Mouse (Mus musculus): ENCODE data around the gene Rad51b.

The Rad51b gene

DNA sequence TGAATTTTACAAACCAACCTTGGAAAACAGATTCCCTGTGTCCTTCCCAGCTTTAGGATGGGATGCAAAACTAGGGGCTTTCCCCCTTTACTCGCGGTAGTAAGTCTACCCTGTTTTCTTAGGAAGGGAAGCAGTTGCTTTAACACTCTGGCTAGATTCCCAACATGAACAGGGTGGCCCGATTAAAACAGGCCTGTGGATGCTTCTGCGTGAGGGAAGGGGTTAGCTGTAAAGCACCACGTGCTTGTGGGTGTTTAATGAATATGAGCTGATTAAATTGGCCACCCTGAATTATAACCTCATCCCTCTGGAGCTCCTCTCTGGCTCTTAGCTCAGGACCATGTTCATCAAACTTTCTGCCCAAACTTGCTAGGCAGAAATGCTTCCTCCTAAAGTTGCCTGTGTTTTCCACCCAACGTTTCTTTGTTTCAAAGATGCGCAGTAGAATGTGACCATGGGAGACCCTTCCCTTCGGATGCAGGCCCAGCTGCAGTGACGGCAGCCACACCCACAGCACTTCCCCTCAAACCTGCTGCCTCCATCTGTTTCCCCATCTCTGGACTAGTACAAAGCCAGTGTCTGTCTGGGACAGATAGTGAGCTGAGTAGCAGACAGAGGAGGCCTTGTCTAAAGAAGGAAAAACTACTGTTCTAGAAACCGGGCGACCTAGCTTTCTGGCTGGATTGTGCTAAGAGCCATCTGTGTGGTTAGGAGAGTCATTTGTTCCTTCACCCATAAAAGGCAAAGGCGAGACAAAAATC, 435.5 kb downstream of the Rad51b start:
- no peak for DNase-seq (ENCODE audit: low read depth, low spot score)

DNA sequence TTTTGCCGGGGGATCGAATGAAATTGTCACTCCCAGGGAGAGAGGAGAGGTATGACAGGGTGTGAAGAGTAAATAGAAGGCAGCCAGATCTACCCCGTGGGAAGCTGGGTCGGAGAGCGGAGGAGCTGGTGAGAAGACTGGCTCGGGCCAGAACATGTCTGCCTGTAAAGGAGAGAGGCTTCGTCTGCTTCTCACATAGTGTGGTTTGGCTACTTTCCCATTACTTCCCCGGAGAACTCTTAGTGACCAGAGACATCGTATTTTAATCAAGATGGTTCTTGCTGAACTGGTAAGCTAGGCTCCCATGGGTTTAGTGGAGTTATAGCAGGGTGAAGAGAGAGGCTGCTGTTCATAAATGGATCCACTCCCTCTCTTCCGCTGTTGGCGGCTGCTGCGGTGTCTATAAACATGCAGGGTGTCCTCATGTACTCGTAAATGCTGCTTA, 438.3 kb downstream of the Rad51b start:
- DNase-seq (ENCODE audit: low read depth, low spot score), result no peak

DNA sequence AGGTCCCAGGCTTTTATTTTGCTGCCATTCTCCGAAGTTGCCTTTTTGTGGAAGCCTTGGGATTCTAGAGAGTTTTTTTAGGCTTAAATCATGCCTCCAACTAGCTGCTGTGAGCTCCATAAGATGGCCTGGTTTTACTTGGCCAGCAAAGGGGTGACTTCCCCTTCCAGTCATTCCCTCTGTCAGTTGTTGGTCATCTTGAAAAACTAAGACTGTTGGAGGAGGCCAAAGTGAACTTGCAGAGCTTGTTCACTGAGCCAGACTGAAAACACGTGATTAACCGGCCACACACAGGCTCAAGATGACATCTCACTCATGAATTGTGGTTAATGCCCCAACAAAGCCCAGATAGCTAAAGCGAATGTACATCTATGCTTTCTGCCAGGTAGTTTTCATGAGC, 438.8 kb downstream of the Rad51b start:
- DNase-seq (ENCODE audit: low read depth, low spot score), result no peak

DNA sequence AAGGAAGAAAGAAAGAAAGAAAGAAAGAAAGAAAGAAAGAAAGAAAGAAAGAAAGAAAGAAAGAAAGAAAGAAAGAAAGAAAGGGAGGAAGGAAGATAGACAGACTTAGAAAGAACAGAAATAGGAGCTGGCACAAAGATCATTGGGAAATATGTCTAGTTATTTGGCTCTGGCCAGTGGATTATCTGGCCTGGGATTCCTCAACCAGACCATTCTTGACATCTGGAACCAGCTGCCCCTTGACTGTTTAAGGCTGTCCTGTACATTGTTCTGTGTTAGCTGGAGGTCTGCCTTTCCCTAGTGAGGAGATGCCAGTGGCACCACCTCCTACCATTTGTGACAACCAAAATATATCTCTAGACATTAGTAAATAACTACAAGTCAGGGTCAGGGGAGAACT, 441.6 kb downstream of the Rad51b start:
- no peak for DNase-seq (ENCODE audit: low read depth, low spot score)

DNA sequence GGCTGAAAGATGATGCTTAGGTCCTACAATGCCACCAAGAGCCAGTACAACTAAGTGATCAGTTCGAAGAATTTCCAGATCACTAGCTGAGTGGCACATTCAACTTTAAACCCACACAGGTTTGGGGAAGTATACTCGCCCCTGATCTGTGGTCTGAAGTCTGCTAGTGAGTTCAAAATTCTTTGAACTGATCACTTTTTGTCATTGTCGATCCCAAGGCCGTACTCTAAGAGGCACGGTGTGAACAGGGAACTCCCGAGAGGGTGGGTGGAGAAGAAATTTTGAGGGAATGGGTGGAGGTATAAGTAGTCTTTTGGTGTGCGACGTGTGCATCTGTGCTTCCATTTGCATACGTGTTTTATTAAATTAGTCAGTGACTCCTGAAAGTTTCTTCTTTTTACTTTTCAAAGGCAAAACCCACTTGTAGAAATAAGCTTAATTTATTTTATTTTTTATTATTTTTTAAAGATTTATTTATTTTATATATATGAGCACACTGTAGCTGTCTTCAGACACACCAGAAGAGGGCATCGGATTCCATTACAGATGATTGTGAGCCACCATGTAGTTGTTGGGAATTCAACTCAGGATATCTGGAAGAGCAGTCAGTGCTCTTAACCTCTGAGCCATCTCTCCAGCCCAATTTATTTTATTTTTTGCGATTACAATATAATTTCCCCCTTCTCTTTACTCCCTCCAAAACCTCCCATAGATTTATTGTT, 443.0 kb downstream of the Rad51b start:
- DNase-seq (ENCODE audit: low read depth, low spot score), result no peak

DNA sequence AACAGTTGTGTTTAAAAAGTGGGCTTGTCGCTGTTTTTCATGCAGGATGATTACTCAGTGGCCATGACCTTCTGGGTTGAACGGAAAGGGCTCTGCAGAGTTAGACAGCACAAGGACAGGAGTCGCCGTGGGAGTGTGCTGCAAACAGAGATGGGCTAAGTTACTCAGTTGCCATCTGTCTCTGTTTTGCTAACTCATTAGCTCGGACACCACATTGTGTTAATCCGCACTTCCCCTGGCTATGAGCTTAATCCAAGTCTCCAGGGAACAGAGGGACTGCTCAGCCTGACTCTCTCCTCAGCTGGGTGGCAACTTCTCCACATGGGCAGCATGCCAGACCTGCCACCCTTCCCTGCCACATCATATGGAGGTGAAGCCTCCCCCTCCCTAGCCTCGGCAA, 445.1 kb downstream of the Rad51b start:
- no peak for DNase-seq (ENCODE audit: low read depth, low spot score)

DNA sequence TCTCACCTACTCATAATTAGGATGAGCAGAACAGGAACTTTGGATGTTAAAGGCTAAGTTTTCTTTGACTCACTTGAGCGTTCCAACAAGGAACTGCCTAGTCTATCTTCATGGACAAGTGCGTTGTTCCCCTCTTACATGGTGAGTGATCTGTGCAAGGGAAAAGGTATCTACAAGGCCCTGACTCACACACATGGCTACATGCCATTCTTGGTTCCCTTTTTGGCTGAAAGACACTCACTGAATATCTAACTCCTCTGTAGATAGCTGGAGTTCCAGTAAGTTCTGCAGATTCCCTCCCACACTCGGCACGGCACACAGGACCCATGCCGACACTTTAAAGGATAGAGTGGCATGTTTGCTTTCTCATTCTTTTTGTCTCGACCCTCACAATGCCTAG, 447.0 kb downstream of the Rad51b start:
- no peak for DNase-seq (ENCODE audit: low read depth, low spot score)

DNA sequence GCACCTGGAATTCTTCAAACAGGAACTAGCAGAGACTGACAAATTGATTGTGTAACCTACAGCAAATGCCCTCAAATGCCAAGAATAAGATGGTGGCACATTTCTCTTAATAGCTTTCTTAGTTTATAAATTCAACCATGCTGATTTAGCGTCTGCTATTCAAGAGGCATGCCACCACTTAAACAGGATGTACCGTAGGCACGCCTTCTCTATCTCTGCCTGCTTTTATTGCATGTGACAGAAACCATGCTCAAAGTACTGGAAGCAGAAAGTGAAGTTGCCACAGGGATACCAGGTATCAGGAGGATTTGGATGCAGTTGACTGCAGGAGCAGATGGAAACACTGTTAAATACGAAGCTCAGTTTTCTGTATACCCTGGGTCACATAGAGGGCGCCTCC, 448.1 kb downstream of the Rad51b start:
- no peak for DNase-seq (ENCODE audit: low read depth, low spot score)

DNA sequence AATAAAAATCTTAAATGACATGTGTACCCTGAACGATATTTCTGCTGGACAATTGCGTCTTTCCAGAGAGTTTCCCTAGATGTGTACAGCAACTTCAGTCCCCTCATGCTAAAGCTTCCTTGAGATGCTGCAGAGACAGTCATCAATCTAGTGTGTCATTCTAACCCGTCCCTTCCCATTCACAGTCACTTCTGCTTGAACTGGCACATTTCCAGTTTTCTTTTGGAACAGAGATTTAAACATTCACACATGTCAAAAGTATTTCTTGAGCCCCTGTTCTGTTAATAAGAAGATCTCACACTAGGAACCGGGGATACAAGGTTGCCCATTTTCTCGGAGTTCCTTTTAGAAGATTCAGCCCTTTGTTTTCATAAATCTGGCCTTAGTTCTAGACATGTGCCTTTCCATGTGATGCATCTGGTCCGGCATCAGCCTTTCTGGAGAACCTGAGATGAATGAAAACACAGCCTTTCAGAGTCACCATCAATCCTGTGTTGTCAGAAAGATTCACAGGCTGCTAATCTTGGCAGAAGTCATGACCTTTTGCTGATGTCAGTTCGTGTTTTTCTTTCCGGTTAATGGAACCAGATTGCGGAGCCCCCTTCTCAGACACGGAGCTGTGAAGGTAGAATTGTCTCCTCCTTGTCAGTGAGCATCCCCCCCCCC, 448.9 kb downstream of the Rad51b start:
- no peak for DNase-seq (ENCODE audit: low read depth, low spot score)

DNA sequence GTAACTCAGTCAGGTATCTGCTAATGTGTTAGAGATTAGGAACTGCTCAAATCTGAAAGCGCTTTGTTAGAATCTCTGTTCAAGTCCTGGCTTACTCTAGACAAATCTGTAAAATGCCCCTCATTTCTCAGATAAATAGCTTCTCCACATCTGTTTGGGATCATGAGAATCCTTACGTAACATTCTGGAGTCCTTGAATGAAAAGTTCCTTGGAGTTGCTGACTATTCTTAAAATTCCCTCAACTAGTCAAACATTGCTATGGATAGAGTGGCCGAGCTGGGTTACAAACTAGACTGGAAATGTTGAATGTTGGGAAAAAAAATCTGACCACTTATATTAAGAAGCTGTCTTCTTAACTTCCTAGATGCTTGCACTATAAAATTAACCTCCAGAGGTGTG, 450.5 kb downstream of the Rad51b start:
- DNase-seq (ENCODE audit: low read depth, low spot score), result no peak

DNA sequence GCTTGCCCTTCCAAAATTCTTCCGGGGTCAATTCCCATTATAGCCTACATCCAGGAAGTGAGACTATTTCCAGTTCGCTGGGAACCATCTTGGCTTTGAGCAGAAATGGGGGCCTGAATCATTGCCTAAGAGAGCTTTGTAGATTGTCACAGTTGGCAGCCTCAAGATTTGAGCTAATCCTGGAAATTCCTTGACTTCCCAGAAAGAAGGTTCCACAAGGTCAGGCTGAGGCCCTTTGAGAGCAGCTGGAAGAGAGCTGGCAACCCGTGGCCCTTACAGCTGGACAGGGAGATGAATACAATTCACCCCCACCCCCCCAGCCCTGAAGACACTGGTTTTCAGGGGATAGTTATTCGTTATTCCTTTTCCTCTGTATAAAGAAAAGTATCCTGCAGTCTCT, 451.8 kb downstream of the Rad51b start:
- no peak for DNase-seq (ENCODE audit: low read depth, low spot score)

DNA sequence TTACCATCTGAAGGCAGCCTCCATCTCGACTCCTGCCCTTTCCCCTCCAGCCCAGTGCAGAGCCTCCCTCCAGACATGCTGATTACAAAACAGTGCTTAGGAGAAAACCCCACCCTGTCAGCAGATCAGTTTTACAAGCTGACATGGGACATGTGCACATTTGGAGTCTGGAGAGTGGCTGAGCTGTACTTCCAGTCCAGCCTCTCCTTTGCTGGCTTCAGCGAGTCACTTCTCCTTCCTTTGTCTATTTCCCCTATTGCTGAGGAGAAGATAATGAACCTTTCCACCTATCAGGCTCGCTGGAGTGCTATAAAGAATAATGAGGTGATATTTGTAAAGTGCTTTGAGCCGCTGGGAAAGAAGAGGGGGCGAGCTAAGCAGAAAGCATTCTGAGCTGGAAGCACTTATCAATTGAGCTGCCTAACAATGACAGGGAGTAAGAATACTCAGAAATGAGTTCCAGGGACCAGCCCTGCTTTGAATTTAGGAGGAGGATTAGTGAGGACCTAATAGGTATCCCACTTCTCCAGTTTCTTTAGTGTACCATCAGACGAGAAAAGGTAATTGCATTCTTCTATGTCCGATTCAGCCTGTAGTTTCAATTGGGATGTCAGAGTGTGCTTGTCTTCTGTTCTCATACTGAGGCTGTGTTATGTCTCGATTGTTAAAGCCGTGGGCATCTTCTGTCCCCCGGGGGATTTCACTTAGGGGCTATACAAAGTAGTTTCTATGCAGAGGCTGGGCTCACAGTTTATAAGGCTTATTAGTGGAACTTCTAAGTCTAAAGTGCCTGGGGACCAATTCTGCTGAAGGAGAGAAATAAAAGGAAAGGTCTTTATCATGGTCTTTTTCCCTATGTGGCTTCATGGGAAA, 453.4 kb downstream of the Rad51b start:
- no peak for DNase-seq (ENCODE audit: low read depth, low spot score)

DNA sequence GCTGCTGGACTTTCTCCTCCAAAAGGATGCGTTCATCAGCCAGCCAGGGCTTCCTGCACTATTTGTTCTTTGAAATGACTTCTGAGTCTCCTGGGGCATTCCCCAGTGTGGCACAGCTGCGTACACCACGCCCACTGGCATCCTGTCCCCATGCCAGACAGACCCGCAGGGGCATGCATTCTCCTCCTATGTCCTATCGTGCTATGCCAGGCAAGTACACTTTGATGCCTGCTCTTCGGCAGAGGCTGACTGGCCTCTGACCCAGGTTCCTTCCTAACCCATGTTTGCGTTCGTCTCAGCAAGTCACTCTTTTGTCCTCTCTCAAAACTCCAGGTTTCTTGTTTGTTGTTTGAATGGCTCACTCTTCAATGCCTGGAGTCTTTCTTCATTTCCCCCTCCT, 454.7 kb downstream of the Rad51b start:
- DNase-seq (ENCODE audit: low read depth, low spot score), result no peak

DNA sequence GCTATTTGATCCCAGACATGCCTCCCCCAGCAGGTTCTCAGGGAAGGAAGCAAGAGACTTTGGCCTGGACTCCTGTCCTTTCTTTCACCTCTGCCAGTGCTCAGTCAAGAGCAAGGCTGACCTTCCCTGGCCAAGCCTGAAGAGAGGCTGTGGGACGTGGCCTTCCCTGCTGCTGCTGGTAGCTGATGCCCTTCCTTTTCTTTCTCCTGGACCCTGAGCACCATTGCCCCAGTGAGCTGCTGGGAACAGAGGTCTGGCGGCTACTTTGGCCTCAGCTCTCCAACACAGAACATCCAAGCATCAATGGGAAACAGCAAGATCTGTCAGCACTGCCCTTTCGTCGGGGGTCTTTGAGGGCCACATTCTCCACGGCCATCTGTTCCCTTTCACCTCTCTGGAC, 455.1 kb downstream of the Rad51b start:
- DNase-seq (ENCODE audit: low read depth, low spot score), result no peak

DNA sequence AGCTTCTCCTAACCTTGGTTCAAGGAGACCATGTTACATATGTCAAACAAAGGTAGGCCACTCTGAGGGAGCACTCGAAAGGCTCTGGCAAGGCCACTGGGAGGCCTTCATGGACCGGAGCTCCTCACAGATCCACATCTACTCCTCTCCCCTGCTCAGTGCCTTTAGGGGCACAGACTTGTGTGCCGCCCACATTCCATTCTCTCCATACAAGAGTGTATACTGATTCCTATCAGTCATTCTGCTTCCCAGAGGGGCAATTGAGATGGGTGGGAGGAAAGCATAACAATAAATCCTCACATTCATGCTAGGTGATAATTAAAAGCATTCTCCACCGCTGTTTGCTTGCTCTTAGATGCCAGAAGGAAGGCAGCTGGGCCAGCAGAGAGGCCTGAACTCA, 458.5 kb downstream of the Rad51b start:
- no peak for DNase-seq (ENCODE audit: low read depth, low spot score)

DNA sequence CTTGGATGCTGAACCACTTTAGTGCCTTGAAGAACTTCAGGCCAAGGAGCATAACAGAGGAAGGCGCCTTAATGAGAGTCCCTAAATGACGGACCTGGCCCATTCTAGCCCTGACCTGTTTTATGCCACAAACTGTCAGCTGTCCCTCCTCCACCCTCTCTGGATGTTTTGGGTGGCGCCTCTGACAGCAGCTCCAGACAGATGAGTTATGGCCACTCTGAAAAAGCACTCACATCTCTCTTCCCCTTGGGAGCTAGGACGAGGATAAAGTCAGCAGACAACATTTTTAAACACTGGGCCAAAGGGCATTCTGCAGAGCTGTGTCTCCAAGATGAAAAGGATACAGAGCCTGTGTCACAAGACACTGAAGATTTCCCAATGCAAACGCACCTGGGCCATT, 459.3 kb downstream of the Rad51b start:
- no peak for DNase-seq (ENCODE audit: low read depth, low spot score)

DNA sequence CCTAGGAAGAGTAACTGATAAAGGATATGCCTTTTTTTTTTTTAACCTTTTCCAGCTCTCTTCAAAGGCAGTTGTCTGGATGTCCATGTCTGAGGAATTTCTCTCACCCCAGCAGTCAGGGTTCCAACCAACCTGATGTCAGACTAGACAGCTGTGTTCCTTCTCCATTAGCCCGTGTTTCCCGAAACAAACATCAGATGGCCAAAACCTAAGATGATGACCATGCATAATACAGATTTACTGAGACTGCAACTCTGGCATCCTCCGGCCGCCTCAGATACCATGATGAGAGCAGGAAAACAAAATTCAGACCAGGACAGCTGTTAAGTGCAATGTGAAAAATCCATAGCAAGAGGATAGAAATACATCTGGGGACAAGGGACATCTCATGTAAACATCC, 460.7 kb downstream of the Rad51b start:
- DNase-seq (ENCODE audit: low read depth, low spot score), result no peak

DNA sequence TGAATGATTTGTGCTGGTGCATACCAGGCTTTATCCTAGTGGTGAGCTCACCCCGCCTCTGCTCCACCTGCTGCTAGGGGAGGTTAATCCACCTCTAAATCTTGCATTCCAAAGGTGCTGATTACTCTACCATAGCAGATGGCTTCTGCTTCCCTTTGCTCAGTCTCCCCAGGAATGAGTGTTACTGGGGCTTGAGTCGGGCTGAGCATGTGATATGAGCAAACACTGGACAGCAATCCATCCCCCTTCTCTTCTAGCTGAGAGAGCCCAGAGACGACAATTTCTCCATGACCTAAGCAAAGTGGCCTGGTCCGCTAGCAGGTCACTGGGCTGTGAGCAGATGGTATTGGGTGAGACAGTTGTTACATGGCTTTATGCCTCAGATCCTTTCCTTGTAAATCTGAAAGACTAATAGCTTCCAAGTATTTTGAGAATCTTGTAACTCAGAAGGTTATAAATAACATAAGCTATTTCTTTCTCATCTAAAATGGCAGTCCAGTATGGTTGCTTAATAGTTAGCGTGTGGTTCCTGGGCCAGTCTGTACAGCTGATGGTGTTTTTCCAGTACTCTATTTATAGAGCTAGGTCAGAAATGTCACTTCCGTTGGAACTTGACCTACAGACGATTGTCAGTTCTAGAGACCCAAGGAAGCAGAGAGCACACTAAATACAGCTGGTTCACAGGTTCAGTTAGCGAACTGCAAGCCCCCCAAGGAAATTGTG, 462.3 kb downstream of the Rad51b start:
- no peak for DNase-seq (ENCODE audit: low read depth, low spot score)

DNA sequence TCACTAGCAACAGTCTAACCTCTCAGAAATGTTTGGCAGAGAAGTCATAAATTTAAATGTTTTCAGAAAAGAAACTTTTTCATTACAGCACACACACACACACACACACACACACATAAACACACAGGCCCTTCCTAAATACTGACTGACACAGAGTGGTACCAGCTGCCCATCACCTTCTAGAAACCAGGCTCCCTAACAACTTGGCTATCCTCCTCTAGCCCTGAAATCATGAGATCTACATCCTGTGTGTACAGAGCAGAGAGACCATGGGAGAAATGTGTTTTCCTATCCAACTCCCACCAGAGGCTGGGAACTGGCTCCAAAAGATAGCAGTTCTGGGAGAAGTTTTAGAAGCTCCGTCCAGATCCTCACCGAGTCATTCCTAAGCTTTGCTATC, 464.1 kb downstream of the Rad51b start:
- no peak for DNase-seq (ENCODE audit: low read depth, low spot score)

DNA sequence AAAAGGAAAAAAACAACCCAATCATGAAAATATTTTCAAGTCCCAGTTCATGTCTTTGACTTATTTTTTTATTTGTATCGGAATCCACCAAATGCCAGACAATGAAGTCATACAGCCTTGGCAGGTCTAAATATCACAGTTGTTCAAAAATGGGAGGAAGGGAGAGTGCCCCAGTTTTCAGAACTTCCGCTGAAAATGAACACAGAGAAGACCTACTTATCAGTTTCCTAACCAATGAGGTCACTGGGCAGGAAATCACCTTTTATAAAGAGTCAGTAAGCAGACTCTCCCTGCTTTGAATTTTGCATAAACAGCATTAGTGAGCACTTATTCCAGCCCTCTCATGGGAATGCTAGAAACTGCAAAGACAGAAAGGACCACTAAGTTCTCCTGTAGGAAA, 465.0 kb downstream of the Rad51b start:
- no peak for DNase-seq (ENCODE audit: low read depth, low spot score)

DNA sequence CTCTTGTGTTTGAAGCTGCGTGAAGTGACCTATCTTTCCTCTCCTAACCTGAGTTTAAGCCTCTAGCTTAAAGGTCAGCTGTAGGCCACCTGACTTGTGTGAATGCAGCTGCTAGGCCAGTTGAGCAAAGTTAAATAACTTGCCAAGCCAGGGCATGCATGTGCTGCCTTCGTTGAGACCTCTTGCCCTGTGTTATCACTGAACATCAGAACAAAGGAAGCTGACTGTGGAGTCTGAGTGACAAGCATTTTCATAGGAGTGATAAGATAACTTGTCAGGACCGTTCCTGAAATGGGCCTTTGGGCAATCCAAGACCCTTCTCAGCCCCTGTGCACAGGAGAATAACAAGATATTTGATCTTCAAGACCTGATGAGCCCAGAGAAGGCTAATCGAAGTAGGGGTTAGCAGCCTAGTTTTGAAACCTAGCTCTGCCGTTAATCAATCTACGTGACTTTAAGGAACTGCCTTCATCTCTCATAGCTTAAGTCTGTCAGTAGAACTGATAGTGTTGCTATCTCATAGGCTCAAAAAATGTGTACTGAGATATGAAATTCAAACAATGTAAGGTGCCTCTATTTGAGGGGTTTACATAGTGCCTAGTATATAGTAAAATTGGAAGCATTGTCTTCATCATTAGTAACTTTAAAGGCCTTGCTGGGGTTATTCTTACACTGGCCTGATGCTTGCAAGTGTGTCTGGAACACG, 465.6 kb downstream of the Rad51b start:
- DNase-seq (ENCODE audit: low read depth, low spot score), result no peak
